Mouse (Mus musculus): Measurements from ENCODE around the gene Acox3. TPM values are rescaled to one million over a fixed set of nuclear protein-coding genes. Genes with fewer than 3 reads are reported as not detected.

Gene Acox3
- polyA plus RNA-seq, 1 experiment: 28.4 TPM

- DNase-seq (ENCODE audit: low read depth): no peak
- TF ChIP-seq POLR2A (IDR thresholded peaks at IDR 0.05; ENCODE audit: borderline replicate concordance, extremely low read depth, insufficient read depth, insufficient read length, poor library complexity, severe bottlenecking) (no peak), CTCF (IDR thresholded peaks at IDR 0.05; ENCODE audit: borderline replicate concordance, extremely low read depth, insufficient read depth, insufficient read length) (no peak)
These were observed 59.2 kb downstream of the Acox3 start for GRCm38 (mm10) chr5:35641961-35642584.

DNA sequence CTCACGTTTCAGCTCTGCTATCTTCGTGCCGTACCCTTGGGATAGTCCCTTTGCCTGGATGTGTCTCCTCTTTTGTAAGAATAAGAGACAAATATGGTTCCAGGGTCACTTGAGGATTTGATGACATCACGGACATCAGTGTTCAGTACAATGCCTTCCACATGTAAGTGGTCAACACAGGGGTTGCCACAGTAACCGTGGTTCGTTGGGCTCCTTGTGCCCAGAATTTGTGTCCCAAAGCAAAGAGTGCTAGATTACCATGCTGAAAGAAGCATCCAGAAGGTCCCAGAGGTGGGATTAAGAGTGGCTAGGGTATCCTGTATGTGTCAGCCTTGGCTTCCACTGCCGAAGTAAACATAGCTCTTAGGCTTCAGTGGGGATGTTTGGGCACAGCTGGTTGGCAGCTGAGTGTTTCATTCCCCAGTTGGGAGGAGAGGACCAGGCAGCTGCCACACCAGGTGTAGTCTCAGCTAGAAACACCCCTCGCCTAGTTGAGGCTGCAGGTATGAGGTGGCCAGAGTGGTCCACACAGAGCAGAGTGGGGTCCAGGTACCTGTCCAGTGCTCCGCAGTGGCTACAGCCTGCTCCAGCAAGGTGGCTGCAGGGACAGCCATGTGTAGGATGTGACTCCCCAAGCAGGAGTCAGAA is 60.7 kb downstream of the Acox3 start:
- DNase-seq (ENCODE audit: low read depth): no peak
- TF ChIP-seq CTCF (IDR thresholded peaks at IDR 0.05; ENCODE audit: borderline replicate concordance, extremely low read depth, insufficient read depth, insufficient read length) (no peak), POLR2A (IDR thresholded peaks at IDR 0.05; ENCODE audit: borderline replicate concordance, extremely low read depth, insufficient read depth, insufficient read length, poor library complexity, severe bottlenecking) (no peak)

DNA sequence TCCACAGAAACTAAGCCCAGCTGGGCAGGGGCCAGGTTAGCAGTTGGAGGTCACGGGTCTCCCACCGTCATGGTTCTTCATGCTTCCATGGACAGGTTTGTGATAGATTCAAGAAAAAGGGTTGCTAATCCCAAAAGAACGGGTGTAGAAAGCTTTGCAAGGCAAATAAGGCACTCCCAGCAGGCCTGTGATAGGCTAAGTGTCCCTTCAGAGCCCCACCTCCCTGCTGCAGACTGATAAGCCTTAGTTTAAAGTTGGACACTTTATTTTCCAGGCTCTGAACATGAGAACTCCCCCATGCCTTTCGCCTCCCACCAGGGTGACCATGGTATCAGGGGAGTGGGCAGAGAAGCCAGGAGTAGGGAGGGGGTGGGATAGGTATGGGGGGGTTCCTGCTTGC is 61.2 kb downstream of the Acox3 start:
- no peak for DNase-seq (ENCODE audit: low read depth)
- TF ChIP-seq POLR2A (IDR thresholded peaks at IDR 0.05; ENCODE audit: borderline replicate concordance, extremely low read depth, insufficient read depth, insufficient read length, poor library complexity, severe bottlenecking) (no peak), CTCF (IDR thresholded peaks at IDR 0.05; ENCODE audit: borderline replicate concordance, extremely low read depth, insufficient read depth, insufficient read length) (no peak)

GRCm38 (mm10) chr5:35645938-35646493 is 63.2 kb downstream of the Acox3 start:
- no peak for DNase-seq (ENCODE audit: low read depth)
- no peak for TF ChIP-seq CTCF (IDR thresholded peaks at IDR 0.05; ENCODE audit: borderline replicate concordance, extremely low read depth, insufficient read depth, insufficient read length)

DNA sequence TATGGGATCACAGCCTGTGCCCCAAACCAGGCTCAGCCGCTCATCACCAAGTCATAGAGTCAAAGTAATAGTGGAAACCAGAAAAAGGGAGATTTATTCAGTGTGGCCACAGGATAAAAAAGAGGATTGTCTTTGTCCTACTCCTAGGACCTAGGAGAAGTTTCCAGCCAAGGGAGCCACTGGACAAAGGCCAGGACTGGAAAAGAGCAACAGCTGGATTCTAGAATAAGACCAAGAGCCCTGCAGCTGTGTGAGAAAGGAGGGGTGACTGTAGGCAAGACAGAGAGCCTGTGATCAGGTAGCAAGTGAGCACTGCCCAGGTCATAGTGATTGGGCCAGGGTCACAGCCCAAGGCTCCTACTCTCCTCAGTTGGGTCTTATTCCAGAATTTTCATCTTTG is 64.1 kb downstream of the Acox3 start:
- DNase-seq (ENCODE audit: low read depth): no peak
- TF ChIP-seq POLR2A (IDR thresholded peaks at IDR 0.05; ENCODE audit: borderline replicate concordance, extremely low read depth, insufficient read depth, insufficient read length, poor library complexity, severe bottlenecking) (no peak), CTCF (IDR thresholded peaks at IDR 0.05; ENCODE audit: borderline replicate concordance, extremely low read depth, insufficient read depth, insufficient read length) (no peak)

DNA sequence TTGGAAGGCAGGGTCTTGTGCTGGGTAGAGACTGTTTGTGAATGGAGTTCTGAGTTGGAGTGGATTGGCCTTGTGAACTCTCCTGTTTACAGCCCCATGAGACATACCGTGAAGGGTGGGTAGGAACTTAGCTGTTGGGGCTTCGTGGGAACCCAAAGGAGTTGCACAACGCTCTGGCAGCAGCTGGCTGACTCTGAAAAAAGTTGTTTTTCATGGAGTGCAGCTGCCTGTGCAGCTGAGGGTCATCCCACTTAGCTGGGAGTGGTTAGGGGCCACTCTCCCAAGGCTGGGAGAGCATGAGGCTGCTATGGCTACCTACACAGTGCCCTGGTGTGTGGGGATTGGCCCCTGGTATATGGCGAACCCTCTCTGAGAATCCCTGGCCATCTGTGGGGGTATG is 64.7 kb downstream of the Acox3 start:
- no peak for DNase-seq (ENCODE audit: low read depth)
- no peak for TF ChIP-seq POLR2A (IDR thresholded peaks at IDR 0.05; ENCODE audit: borderline replicate concordance, extremely low read depth, insufficient read depth, insufficient read length, poor library complexity, severe bottlenecking)
- TF ChIP-seq CTCF (IDR thresholded peaks at IDR 0.05; ENCODE audit: borderline replicate concordance, extremely low read depth, insufficient read depth, insufficient read length): no peak

GRCm38 (mm10) chr5:35648230-35648629 is 65.4 kb downstream of the Acox3 start:
- no peak for DNase-seq (ENCODE audit: low read depth)
- no peak for TF ChIP-seq CTCF (IDR thresholded peaks at IDR 0.05; ENCODE audit: borderline replicate concordance, extremely low read depth, insufficient read depth, insufficient read length)
- no peak for TF ChIP-seq POLR2A (IDR thresholded peaks at IDR 0.05; ENCODE audit: borderline replicate concordance, extremely low read depth, insufficient read depth, insufficient read length, poor library complexity, severe bottlenecking)

DNA sequence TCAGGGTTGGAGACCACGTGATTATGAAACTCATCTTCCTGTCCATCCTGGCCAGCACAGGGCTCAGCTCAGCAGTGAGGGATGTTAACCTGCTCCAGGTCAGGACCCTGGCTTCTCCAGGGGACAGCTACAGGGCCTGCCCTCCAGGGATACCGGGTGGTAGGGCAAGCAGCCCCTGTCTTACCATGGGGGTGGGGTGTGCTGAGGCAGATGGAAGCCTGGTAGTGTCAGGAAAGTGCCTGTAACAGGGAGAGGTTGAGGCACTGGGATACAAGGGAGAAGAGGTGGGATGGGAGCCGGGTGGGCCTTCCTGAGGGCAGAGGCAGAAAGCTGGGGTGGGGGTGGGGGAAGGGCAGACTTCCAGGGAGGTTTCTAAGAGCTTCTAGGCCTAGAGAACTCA is 69.5 kb downstream of the Acox3 start:
- DNase-seq (ENCODE audit: low read depth): no peak
- TF ChIP-seq POLR2A (IDR thresholded peaks at IDR 0.05; ENCODE audit: borderline replicate concordance, extremely low read depth, insufficient read depth, insufficient read length, poor library complexity, severe bottlenecking): no peak
- no peak for TF ChIP-seq CTCF (IDR thresholded peaks at IDR 0.05; ENCODE audit: borderline replicate concordance, extremely low read depth, insufficient read depth, insufficient read length)

GRCm38 (mm10) chr5:35652872-35653271 is 70.0 kb downstream of the Acox3 start:
- TF ChIP-seq CTCF (IDR thresholded peaks at IDR 0.05; ENCODE audit: borderline replicate concordance, extremely low read depth, insufficient read depth, insufficient read length): no peak
- TF ChIP-seq POLR2A (IDR thresholded peaks at IDR 0.05; ENCODE audit: borderline replicate concordance, extremely low read depth, insufficient read depth, insufficient read length, poor library complexity, severe bottlenecking): no peak
- no peak for DNase-seq (ENCODE audit: low read depth)

GRCm38 (mm10) chr5:35653743-35654395 is 71.0 kb downstream of the Acox3 start:
- DNase-seq (ENCODE audit: low read depth): no peak
- TF ChIP-seq CTCF (IDR thresholded peaks at IDR 0.05; ENCODE audit: borderline replicate concordance, extremely low read depth, insufficient read depth, insufficient read length) (no peak), POLR2A (IDR thresholded peaks at IDR 0.05; ENCODE audit: borderline replicate concordance, extremely low read depth, insufficient read depth, insufficient read length, poor library complexity, severe bottlenecking) (no peak)

- DNase-seq (ENCODE audit: low read depth): no peak
- TF ChIP-seq CTCF (IDR thresholded peaks at IDR 0.05; ENCODE audit: borderline replicate concordance, extremely low read depth, insufficient read depth, insufficient read length) (no peak), POLR2A (IDR thresholded peaks at IDR 0.05; ENCODE audit: borderline replicate concordance, extremely low read depth, insufficient read depth, insufficient read length, poor library complexity, severe bottlenecking) (no peak)
These were observed 73.1 kb downstream of the Acox3 start for GRCm38 (mm10) chr5:35655753-35656485.

Data from brain, embryonic 14.5 days (tissue).